Mouse (Mus musculus): ENCODE data around the gene Polr3gl. TPM values are rescaled to one million over a fixed set of nuclear protein-coding genes. Genes with fewer than 3 reads are reported as not detected.

Gene Polr3gl
- polyA plus RNA-seq, 1 experiment from 2014 or later, result 8.9 TPM

DNA sequence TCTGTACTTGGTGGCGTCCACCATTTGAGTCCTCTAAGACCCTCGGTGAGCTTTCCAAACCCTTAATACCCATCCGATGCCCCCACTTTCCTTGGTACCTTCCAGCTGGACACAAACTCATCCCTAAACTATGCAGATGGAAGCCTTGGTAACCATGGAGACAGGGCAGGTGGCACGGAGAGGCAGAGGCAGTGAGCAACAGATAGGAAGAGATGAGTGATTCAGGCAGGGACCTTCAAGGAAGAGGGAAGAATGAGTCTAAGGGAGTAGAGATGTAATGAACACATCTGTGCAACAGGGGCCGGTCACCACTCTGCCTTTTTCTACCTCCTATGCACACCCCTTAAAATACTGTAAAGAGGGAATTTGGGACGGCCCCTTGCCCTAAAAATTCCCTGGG lies 1.7 kb upstream of the Polr3gl start:
- H3K9ac ChIP-seq (ENCODE audit: low read depth, low read length), result no peak overlapping the region
- no peak for ATAC-seq (ENCODE audit: low read depth)
- 25% methylated on average over 6 of the region's 6 CpGs for WGBS

DNA sequence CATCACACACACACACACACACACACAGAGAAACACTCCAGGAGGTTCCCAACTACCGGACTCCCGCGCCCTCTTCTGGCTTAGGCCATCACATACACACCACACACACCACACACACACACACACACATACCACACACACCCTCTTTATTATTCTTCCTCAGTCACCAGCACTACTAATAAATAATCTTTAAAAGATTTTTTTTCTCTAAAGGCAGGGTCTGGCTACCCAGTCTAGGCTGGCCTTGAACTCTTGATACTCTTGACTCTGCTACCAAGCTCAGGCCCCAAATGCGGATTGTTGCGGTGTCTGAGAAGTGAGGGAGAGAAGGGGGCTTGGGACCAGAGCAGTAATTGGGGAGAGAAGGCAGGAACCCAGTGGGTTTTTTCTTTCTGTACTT lies 870 bp upstream of the Polr3gl start:
- H3K4me2 ChIP-seq (ENCODE audit: low read depth, low read length), result no peak overlapping the region
- H3K36me3 ChIP-seq (ENCODE audit: control insufficient read depth, insufficient read depth, low read length), result no peaks in the 10 kb centered on the region

More for the DNA sequence above, 1.7 kb upstream of the Polr3gl start:
- no peak for DNase-seq (ENCODE audit: low spot score)
- Histone ChIP-seq H3K36me3 (ENCODE audit: control insufficient read depth, insufficient read depth, low read length) (no peaks in the 10 kb centered on the region), H3K27me3 (replicated peaks; ENCODE audit: control insufficient read depth, insufficient read depth, low read length) (peaks cover 7% of the 10 kb centered on the region), H3K27ac (replicated peaks; ENCODE audit: low read depth, low read length) (no peak overlapping the region), H3K4me3 (ENCODE audit: low read depth, low read length) (peak overlapping the region; percentile 58; the same call in 1 of the 2 replicates), H3K4me1 (ENCODE audit: control insufficient read depth, insufficient read depth, low read length) (peaks cover 32% of the 10 kb centered on the region), H3K9me3 (ENCODE audit: control insufficient read depth, low read length) (no peaks in the 10 kb centered on the region), H3K4me2 (ENCODE audit: low read depth, low read length) (peak overlapping the region; percentile 99)

DNA sequence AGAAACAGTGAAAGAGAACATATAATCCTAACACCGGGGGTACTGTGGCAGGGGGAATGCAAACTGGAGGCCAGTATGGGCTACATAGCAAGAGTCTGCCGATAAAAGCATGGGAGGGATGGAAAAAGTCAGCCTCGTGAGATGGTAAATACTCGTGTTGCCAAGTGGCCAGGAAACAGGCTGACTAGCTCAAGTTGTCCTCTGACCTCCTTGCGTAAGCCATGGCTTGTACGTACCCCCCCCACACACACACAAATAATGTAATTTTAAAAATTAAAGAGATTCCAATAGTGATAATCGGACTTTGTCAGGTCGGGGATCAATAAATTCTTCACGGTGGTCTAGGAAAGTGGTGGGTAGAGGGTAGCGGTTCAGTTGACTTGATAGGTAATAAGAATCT lies 607 bp downstream of the Polr3gl start:
- 2% methylated on average over 10 of the region's 10 CpGs for WGBS
- no peak for DNase-seq (ENCODE audit: low spot score)
- peaks cover 7% of the 10 kb centered on the region for H3K27me3 ChIP-seq (replicated peaks; ENCODE audit: control insufficient read depth, insufficient read depth, low read length)

More for the DNA sequence above, 870 bp upstream of the Polr3gl start:
- H3K9me3 ChIP-seq (ENCODE audit: control insufficient read depth, low read length), result no peaks in the 10 kb centered on the region
- H3K4me1 ChIP-seq (ENCODE audit: control insufficient read depth, insufficient read depth, low read length), result peaks cover 24% of the 10 kb centered on the region
- DNase-seq (ENCODE audit: low spot score) (no peak), ATAC-seq (ENCODE audit: low read depth) (no peak)
- H3K4me3 ChIP-seq (ENCODE audit: low read depth, low read length), result no peak overlapping the region
- H3K9ac ChIP-seq (ENCODE audit: low read depth, low read length), result no peak overlapping the region
- peaks cover 7% of the 10 kb centered on the region for H3K27me3 ChIP-seq (replicated peaks; ENCODE audit: control insufficient read depth, insufficient read depth, low read length)
- 71% methylated on average over 5 of the region's 5 CpGs for WGBS
- H3K27ac ChIP-seq (replicated peaks; ENCODE audit: low read depth, low read length), result no peak overlapping the region

DNA sequence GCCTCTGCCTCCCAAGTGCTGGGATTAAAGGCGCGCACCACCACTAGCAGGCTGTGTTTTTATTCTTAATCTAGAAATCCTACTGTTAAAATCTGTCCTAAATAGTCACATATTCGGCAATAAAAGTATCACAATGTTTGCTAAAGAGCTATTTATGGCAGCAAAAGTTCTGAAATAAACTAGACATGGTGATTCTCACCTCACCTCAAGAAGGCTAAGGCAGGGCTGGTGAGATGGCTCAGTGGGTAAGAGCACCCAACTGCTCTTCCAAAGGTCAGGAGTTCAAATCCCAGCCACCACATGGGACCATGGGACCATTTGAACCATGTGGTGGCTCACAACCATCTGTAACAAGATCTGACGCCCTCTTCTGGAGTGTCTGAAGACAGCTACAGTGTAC lies 3.3 kb downstream of the Polr3gl start:
- Histone ChIP-seq H3K4me3 (ENCODE audit: low read depth, low read length) (no peak overlapping the region), H3K36me3 (ENCODE audit: control insufficient read depth, insufficient read depth, low read length) (no peaks in the 10 kb centered on the region), H3K4me1 (ENCODE audit: control insufficient read depth, insufficient read depth, low read length) (peaks cover 3% of the 10 kb centered on the region; the same call in 1 of the 2 replicates), H3K27ac (replicated peaks; ENCODE audit: low read depth, low read length) (no peak overlapping the region), H3K27me3 (replicated peaks; ENCODE audit: control insufficient read depth, insufficient read depth, low read length) (peaks cover 5% of the 10 kb centered on the region), H3K9ac (ENCODE audit: low read depth, low read length) (no peak overlapping the region), H3K9me3 (ENCODE audit: control insufficient read depth, low read length) (no peaks in the 10 kb centered on the region), H3K4me2 (ENCODE audit: low read depth, low read length) (no peak overlapping the region)
- WGBS, result 79% methylated on average over 4 of the region's 4 CpGs
- ATAC-seq (ENCODE audit: low read depth), result no peak
- DNase-seq (ENCODE audit: low spot score), result no peak

More for the DNA sequence above, 607 bp downstream of the Polr3gl start:
- no peaks in the 10 kb centered on the region for H3K36me3 ChIP-seq (ENCODE audit: control insufficient read depth, insufficient read depth, low read length)
- H3K4me3 ChIP-seq (ENCODE audit: low read depth, low read length), result peak overlapping the region; percentile 72
- peak overlapping the region; percentile 70 for H3K4me2 ChIP-seq (ENCODE audit: low read depth, low read length)
- H3K9me3 ChIP-seq (ENCODE audit: control insufficient read depth, low read length), result no peaks in the 10 kb centered on the region
- no peak for ATAC-seq (ENCODE audit: low read depth)
- peak overlapping the region; percentile 80 for H3K9ac ChIP-seq (ENCODE audit: low read depth, low read length)
- peak overlapping the region; percentile 63; the same call in 1 of the 2 replicates for H3K27ac ChIP-seq (replicated peaks; ENCODE audit: low read depth, low read length)
- peaks cover 19% of the 10 kb centered on the region for H3K4me1 ChIP-seq (ENCODE audit: control insufficient read depth, insufficient read depth, low read length)

DNA sequence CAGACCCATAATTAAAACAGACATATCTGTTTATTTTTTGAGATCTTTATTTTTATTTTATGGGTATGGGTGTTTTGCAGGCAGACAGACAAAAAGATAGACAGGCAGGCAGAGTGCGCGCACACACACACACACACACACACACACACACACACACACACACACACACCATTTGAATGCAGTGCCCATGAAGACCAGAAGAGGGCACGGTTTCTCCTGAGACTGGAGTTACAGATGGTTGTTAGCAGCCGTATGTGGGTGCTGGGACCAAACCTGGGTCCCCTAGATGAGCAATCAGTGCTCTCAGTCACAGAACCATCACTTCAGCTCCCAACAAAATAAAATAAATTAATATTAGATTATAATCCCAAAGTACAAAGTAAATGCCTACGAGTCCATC lies 10.6 kb downstream of the Polr3gl start:
- no peak overlapping the region for H3K4me3 ChIP-seq (ENCODE audit: low read depth, low read length)
- H3K27ac ChIP-seq (replicated peaks; ENCODE audit: low read depth, low read length), result no peak overlapping the region
- H3K36me3 ChIP-seq (ENCODE audit: control insufficient read depth, insufficient read depth, low read length), result peaks cover 5% of the 10 kb centered on the region; the same call in 1 of the 2 replicates
- H3K9me3 ChIP-seq (ENCODE audit: control insufficient read depth, low read length), result no peaks in the 10 kb centered on the region
- ATAC-seq (ENCODE audit: low read depth) (no peak), DNase-seq (ENCODE audit: low spot score) (no peak)
- 89% methylated on average over 5 of the region's 5 CpGs for WGBS
- H3K9ac ChIP-seq (ENCODE audit: low read depth, low read length), result no peak overlapping the region
- no peaks in the 10 kb centered on the region for H3K27me3 ChIP-seq (replicated peaks; ENCODE audit: control insufficient read depth, insufficient read depth, low read length)
- H3K4me2 ChIP-seq (ENCODE audit: low read depth, low read length), result no peak overlapping the region
- H3K4me1 ChIP-seq (ENCODE audit: control insufficient read depth, insufficient read depth, low read length), result no peaks in the 10 kb centered on the region

DNA sequence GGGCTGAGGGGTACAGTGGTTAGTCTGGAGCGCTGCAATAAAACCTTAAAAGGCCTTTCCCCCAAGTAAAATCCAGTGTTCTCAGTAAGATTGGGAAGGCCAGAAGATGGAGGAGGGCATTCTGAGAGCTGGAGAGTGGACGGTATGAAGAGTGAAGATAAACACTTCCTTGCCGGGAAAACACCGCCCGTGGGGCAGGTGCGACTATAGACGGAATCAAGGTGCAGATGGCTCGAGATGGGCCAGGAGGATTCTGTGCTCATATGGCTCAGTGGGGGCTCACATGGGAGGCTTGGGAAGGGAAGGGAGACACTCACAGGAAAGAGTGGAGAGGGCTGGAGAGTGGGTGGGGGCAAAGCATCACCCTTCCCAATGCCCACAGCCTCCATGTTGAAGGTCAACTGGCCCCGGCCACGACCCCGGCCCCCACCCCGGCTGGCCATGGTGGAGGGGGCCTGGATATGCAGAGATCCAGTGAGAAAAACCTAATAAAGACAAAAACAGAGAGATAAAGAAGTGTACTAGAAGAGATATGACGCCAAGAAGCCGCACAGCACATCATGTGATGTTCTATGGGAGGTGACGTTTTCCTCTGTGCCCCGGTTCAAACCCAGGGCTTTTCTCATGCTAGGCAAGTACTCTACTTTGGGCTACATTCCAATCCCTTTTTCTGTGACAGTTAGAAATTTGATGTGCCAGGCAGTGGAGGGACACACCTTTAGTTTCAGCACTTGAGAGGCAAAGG lies 12.0 kb downstream of the Polr3gl start:
- Histone ChIP-seq H3K4me2 (ENCODE audit: low read depth, low read length) (no peak overlapping the region), H3K4me3 (ENCODE audit: low read depth, low read length) (no peak overlapping the region), H3K27ac (replicated peaks; ENCODE audit: low read depth, low read length) (no peak overlapping the region), H3K4me1 (ENCODE audit: control insufficient read depth, insufficient read depth, low read length) (peaks cover 4% of the 10 kb centered on the region; the same call in 1 of the 2 replicates), H3K9ac (ENCODE audit: low read depth, low read length) (no peak overlapping the region), H3K27me3 (replicated peaks; ENCODE audit: control insufficient read depth, insufficient read depth, low read length) (no peaks in the 10 kb centered on the region), H3K9me3 (ENCODE audit: control insufficient read depth, low read length) (no peaks in the 10 kb centered on the region), H3K36me3 (ENCODE audit: control insufficient read depth, insufficient read depth, low read length) (peaks cover 5% of the 10 kb centered on the region; the same call in 1 of the 2 replicates)
- ATAC-seq (ENCODE audit: low read depth), result no peak
- 79% methylated on average over 16 of the region's 16 CpGs for WGBS
- no peak for DNase-seq (ENCODE audit: low spot score)

DNA sequence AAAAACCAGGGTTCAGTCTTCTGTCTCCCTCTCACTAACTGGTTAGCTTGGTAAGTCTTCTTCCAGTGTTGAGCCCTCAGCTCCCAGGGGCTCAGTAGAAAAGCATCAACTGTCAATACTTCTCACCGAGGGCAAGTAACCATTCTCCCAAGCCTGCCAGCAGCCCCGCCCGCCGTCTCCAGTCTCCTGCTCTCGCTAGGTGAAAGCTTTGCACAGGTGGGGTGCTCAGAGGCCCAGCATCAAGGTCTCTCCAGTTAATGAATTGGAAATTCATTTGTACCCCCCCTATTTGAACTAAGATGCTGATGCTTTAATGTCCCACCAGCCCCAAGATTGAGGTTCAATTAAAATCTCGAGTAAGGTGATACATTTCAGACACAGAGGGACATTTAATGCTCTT lies 12.8 kb downstream of the Polr3gl start:
- no peak overlapping the region for H3K9ac ChIP-seq (ENCODE audit: low read depth, low read length)
- 46% methylated on average over 6 of the region's 6 CpGs for WGBS
- ATAC-seq (ENCODE audit: low read depth) (no peak), DNase-seq (ENCODE audit: low spot score) (no peak)
- H3K27ac ChIP-seq (replicated peaks; ENCODE audit: low read depth, low read length), result no peak overlapping the region
- H3K4me3 ChIP-seq (ENCODE audit: low read depth, low read length), result no peak overlapping the region
- H3K36me3 ChIP-seq (ENCODE audit: control insufficient read depth, insufficient read depth, low read length), result peaks cover 5% of the 10 kb centered on the region; the same call in 1 of the 2 replicates
- no peak overlapping the region for H3K4me2 ChIP-seq (ENCODE audit: low read depth, low read length)
- H3K4me1 ChIP-seq (ENCODE audit: control insufficient read depth, insufficient read depth, low read length), result peaks cover 7% of the 10 kb centered on the region
- H3K27me3 ChIP-seq (replicated peaks; ENCODE audit: control insufficient read depth, insufficient read depth, low read length), result no peaks in the 10 kb centered on the region
- H3K9me3 ChIP-seq (ENCODE audit: control insufficient read depth, low read length), result no peaks in the 10 kb centered on the region

DNA sequence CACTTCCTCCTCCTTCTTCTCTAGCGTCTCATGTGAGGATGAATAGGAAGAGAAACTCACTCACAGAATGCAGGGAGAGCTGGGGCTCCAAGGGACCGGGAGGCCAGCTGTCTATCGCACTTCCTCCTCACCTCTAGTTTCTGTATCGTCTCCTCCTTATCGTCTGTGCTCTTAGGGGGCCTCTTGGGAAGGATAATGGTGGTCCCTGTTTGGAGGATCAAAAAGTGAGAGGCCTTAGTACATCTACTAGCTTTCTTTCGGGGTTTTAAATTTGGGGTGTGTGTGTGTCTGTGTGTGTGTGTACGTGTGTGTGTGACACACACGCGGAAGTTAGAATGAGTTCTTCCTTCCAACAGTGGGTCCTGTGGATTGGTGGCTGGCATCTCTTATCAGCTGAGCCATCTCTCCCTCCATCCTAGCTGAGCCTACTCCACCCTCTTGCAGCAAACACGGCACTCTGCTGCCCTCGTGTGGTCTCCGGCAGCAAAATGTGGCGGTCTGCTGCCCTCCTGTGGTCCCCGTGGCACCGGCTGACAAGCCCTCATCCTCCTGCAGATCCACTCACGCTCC lies 14.0 kb downstream of the Polr3gl start:
- peak overlapping the region; percentile 61 for H3K9ac ChIP-seq (ENCODE audit: low read depth, low read length)
- peak overlapping the region; percentile 31 for H3K4me3 ChIP-seq (ENCODE audit: low read depth, low read length)

More for the DNA sequence above, 14.0 kb downstream of the Polr3gl start:
- Histone ChIP-seq H3K27me3 (replicated peaks; ENCODE audit: control insufficient read depth, insufficient read depth, low read length) (no peaks in the 10 kb centered on the region), H3K9me3 (ENCODE audit: control insufficient read depth, low read length) (no peaks in the 10 kb centered on the region), H3K36me3 (ENCODE audit: control insufficient read depth, insufficient read depth, low read length) (peaks cover 5% of the 10 kb centered on the region; the same call in 1 of the 2 replicates), H3K27ac (replicated peaks; ENCODE audit: low read depth, low read length) (no peak overlapping the region), H3K4me1 (ENCODE audit: control insufficient read depth, insufficient read depth, low read length) (peaks cover 8% of the 10 kb centered on the region), H3K4me2 (ENCODE audit: low read depth, low read length) (peak overlapping the region; percentile 56)
- 8% methylated on average over 16 of the region's 16 CpGs for WGBS
- DNase-seq (ENCODE audit: low spot score), result peak; percentile 93
- peak; percentile 81 for ATAC-seq (ENCODE audit: low read depth)

Measured in embryonic facial prominence, embryonic 14.5 days (tissue).